Mouse (Mus musculus) hindbrain, embryonic 11.5 days (tissue): ENCODE measurements around the gene Ugt3a1. TPM values are rescaled to one million over a fixed set of nuclear protein-coding genes. Genes with fewer than 3 reads are reported as not detected.

ENCODE experiments used
- polyA plus RNA-seq: library from polyadenylated mRNA; unstranded; fragments of >200 nt; fragmentation: Nextera tagmentation; extraction: Ambion mirVana; gene quantifications from 2 replicates; pipeline ENCODE4 v1.2.1, GENCODE M21; 2014

Gene Ugt3a1
- polyA plus RNA-seq, 1 experiment from 2014 or later: not detected

Other genes starting within 250 kb of the Ugt3a1 start
- 32.9 and 38.0 TPM in 2 replicates for gene Nadk2, start 205.6 kb upstream of the Ugt3a1 start, polyA plus RNA-seq
- 4.6 and 8.7 TPM in 2 replicates for gene Lmbrd2, start 136.3 kb upstream of the Ugt3a1 start, polyA plus RNA-seq
- 95.9 and 105 TPM in 2 replicates for gene Skp2, start 121.5 kb upstream of the Ugt3a1 start, polyA plus RNA-seq
- not detected in 2 replicates for gene Ugt3a2, start 58.7 kb downstream of the Ugt3a1 start, polyA plus RNA-seq
- 3.1 TPM in 2 replicates for gene Capsl, start 159.1 kb downstream of the Ugt3a1 start, polyA plus RNA-seq